Mouse (Mus musculus) myocyte (in vitro differentiated cells): ENCODE results near the gene Plcb2.

Experiments
- CEBPB ChIP-seq: IDR thresholded peaks from 2 replicates; pipeline ENCODE4 v1.6.1; 2011; ENCODE audit warnings: mild to moderate bottlenecking, moderate library complexity; ENCODE audit not compliant: poor library complexity, insufficient read depth, severe bottlenecking
- POLR2A ChIP-seq: IDR thresholded peaks from one replicate; pipeline ENCODE4 v1.6.1; 2011; ENCODE audit warnings: low read depth, mild to moderate bottlenecking, control low read depth, moderate library complexity; ENCODE audit not compliant: insufficient read length
- SRF ChIP-seq: IDR thresholded peaks from one replicate; pipeline ENCODE4 v1.6.1; 2011; ENCODE audit warnings: low read depth; ENCODE audit not compliant: control insufficient read depth, insufficient read length
- TCF12 ChIP-seq: IDR thresholded peaks from one replicate; pipeline ENCODE4 v1.6.1; 2011; ENCODE audit warnings: mild to moderate bottlenecking, control low read depth; ENCODE audit not compliant: poor library complexity, insufficient read depth, severe bottlenecking
- TCF3 ChIP-seq: IDR thresholded peaks from one replicate; pipeline ENCODE4 v1.6.1; 2011; ENCODE audit warnings: low read depth, control low read depth; ENCODE audit not compliant: insufficient read length
- USF1 ChIP-seq: IDR thresholded peaks from one replicate; pipeline ENCODE4 v1.6.1; 2011; ENCODE audit warnings: low read depth, mild to moderate bottlenecking, control low read depth, moderate library complexity

DNA sequence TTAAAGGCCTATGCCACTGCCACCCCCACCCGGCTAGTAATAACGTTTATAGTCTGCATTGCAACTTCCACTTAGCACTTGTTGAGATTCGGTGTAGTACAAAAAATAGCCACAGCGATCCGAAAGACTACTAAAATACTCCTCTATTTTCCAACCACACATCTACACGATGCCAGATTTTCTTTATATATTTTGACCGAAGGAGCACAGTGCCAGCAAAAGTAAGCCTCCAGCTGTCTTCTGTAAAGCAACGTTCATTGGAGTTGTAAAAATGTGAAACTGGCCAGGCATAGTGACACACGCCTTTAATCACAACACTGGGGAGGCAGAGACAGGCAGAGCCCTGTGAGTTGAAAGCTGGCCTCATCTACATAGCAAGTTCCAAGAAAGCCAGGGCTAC, 12.9 kb upstream of the Plcb2 start:
- TF ChIP-seq USF1 (no peak), CEBPB (no peak), POLR2A (no peak), TCF12 (no peak), SRF (no peak), TCF3 (no peak)
